Mouse (Mus musculus) cerebral cortex, adult 2 months (tissue): Measurements from ENCODE around the gene Tmeff1.

Source experiments
- WGBS: fragments of 180-500 bp; shearing (Covaris S2); methylation state at CpG from one replicate; pipeline ENCODE4 v1.1.7; 2018; 5-methylcytosine and 5-hydroxymethylcytosine counted together

The Tmeff1 gene

DNA sequence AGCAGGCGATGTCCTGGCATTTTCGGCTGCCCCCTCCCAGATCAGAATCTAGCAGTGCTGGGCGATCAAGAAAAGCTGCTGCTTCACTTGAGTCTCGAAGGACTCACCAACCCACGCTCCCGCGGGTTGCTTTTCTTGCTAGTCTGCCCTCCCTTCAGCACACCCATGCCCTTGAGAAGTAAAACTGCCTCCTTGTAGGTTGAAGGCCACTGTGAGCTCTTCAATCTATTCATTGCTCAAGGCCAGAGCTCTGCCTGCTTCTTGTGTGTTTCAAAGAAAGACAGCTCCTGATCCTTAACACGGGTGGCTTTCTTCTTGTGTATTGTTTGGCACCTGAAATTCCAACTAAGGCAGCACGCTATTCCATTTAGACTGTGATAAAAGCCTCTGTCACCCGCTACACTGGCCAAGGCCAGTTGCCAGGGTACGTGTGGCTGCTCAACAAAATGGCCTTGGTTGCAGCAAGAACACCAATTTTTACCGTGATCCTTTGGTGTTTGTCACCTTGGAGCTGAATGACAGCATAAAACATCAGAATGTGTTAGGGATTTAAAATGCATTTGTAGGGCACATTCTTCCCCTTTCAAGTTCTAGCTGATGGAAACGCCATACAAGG lies 91.7 kb downstream of the Tmeff1 start:
- WGBS: 71% methylated on average over 13 of the region's 13 CpGs

DNA sequence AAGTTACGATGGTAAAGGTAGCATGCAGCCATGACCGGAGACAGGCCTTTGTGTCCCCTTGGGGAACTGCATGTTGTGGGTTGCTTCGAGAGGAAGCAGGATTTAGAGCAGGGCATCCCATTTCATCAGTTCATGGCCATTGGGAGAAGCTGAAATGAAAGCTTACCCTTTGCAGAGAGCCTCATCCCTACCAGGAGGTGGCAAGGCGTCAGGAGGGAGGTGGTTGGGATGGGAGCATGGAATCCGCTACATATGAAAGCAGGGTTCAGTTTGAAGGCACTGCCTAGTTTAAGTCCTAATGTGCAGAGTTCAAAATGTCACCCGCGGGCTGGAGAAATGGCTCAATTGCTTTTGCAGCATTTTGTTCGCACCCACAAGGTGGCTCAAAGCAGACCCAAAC lies 92.3 kb downstream of the Tmeff1 start:
- 96% methylated on average over 8 of the region's 8 CpGs for WGBS

DNA sequence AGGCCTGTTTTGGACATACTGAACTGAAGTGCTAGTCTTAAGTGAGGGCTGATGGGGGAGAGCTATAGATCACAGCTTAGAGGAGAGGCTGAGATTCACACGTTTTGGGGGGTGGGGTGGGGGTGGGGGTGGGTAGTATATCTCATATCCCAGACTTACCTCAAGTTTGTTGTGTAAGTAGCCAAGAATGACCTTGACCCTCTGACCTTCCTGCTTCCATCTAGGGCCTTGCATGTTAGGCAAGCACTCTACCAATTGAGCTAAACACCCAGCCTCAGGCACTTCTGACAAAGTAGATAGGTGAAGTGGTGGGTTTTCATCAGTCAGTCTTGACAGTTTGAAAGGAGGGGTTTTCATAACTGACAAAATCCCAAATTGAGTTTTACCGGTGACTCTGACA lies 92.8 kb downstream of the Tmeff1 start:
- 60% methylated on average over 2 of the region's 2 CpGs for WGBS

DNA sequence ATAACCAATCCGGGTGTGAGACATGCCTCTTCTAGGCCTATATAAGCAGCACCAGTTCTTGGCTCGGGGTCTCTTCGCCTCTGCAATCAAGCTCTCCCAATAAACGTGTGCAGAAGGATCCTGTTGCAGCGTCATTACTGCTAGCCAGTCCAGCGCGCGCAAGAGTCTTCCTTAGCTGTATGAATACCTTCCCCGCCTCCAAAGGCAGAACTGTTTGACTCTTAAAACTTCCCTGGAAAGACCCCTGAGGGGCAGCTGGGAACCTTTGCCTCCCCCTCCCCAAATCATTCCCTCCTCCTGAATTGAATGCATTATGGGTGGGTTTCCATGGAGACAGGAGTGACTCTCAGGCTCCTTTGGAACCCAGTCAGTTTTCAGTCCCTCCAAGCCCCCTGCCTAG lies 93.8 kb downstream of the Tmeff1 start:
- 89% methylated on average over 9 of the region's 9 CpGs for WGBS

DNA sequence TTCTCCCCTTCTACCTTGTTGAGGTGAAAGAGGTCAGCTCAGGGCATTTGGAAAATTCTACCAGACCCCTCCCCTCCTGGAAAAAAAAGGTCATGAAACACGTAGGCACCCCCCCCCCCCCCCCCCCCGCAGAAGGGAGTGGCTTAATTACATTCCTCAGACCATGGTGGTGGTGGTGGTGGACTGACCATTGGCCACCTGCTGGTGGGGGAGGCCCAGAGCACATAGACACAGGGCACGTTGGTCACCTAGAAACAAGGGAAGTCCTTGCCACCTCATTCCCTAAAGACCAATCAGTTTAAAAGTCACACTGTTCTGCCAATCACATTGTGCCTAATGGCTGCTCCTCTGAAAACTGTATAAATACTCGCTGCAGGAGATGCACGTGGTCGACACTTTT lies 94.8 kb downstream of the Tmeff1 start:
- 56% methylated on average over 6 of the region's 6 CpGs for WGBS

DNA sequence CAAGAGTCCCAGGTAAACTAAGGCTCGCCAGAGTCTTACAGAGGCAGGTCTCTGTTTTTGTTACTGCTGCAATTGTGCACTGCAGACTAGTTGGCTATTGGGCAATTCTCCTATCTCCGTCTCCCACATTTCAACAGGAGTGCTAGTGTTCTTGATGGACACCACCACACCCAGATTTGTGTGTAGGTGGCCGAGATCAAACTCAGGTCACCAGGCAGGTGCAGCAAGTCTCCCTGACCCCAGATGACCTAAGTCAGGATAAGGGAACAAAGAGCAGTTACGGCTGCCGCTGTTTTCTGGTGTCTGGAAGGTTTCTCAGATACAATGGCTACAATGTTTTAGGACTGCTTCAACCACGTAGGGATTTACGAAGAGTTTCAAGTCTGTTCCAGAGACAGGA lies 95.2 kb downstream of the Tmeff1 start:
- 54% methylated on average over 7 of the region's 7 CpGs for WGBS

DNA sequence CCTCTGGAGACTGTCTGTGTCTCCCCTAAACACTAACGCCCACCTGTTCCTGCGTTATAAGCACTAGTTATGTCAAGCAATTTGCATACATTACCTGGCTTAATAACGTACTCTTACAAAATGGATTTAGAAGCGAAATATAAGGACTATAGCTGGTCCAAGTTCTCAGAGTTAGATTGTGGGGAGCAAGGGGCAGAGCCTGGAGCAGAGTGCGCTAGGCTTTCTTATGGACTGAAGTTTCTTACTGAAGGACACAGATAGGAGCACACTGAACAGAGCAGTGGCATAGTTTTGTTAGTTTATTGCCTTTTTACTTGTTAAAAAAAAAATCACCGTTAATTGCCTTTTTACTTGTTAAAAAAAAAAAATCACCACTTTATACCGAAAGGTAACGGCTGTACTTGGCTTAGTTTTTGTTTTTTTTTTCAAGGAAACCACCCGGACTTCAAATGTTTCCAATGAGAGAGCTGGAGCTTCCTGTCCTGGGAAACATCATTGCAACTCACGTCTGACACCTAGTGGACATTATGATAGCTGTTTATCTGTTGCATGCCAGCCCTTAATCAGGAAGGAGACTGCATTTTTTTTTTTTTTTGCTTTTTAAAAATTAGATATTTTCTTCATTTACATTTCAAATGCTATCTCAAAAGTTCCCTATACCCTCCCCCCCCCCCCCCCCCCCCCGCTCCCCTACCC lies 95.8 kb downstream of the Tmeff1 start:
- WGBS: 24% methylated on average over 10 of the region's 11 CpGs

DNA sequence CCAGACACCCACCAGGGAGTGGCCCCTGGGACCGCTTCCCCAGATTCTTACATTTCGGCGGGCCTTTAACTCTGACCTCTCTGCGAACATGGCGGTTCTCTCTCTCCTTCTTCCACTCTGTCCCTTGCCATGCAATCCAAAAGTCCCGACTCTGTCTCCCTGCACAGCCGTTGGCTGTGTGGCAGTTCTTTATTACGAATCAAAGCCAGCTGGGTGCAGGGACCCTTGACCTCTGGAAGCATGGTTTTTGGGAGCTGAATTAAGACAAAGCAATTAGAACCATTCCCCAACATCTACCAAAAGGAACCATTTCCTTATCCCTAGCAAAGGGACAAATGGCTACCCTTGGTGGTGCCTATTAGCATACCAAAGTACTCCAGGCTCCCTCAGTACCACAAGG lies 98.2 kb downstream of the Tmeff1 start:
- 58% methylated on average over 8 of the region's 8 CpGs for WGBS

DNA sequence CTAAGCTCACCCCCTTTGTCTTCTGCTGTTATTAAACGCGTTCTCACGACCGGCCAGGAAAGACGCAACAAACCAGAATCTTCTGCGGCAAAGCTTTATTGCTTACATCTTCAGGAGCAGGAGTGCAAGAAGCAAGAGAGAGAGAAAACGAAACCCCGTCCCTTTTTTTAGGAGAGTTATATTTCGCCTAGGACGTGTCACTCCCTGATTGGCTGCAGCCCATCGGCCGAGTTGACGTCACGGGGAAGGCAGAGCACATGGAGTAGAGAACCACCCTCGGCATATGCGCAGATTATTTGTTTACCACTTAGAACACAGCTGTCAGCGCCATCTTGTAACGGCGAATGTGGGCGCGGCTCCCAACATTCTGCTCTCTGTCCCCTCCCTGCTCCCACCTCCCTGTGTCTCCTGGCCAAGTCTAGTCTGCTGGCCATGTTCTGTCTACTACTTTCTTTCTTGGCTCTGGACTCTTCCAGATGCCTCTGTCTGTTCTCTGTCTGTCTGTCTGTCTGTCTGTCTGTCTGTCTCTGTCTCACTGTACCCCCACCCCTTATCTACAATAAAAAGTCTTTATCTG lies 98.7 kb downstream of the Tmeff1 start:
- 65% methylated on average over 16 of the region's 21 CpGs for WGBS

DNA sequence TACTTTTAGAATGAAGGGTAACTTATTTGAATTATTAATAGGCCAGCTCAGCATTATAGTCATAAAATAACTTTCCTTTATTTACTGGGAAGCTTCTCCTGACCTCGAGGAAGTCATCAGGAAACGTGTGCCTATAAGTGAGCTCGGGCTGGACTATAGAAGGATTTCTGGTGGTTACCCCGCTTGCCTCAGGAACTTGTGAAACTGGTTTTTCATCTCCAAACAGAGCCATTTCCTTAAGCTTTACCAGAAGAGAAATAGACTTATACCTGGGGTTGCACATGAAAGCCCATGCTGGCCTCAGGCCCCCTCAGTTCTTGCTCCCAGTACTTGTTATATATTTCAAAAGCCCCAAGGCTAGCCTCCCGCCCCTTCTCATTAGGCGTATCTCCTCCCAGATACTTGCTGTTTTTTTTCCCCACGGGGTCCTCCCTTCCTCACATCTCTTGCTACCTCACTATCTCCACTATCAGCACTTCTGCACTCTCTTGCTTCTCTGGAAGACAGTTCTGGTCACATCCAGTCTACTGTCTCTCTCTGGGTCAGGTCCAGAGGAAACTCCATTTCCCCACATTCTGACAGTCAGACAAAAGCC lies 99.7 kb downstream of the Tmeff1 start:
- WGBS: 69% methylated on average over 7 of the region's 7 CpGs

DNA sequence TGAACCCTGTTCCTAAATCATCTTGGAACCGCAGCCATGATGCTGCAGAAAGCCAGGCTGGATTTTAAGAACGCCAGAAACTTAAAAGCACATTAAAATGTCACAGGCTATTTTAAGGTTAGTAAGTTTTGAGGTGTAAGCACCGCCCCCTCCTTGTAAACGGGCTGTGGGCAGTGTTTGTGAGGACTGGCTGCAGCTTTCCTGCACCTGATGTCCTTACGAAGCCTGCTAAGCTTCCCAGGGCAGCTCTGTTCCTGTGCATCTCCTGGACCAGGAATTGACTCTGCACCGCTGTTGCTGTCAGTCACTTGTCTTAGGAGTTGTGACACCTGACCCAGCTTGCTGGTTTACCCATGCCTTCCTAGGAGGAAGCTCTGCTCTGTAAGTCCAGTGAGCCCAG lies 103.2 kb downstream of the Tmeff1 start:
- WGBS: 50% methylated on average over 6 of the region's 6 CpGs

DNA sequence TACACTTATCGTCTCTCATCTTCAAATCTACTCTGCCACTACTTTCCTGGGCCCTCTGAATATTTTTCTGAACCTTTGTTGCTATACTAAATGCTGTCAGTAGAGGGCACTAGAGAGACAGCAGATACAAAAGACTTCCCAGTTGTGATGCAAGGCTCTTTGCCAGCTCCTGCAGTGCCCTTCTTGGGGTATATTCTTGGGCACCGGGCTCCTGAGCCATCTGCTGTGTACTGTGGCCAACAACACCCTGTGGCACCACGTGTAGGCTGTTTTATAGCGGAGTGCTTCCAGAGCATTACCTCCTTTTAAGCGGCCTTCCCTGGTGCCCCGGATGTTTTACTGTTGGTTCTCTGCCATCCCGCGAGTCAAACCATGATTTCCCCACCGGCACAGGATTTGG lies 105.7 kb downstream of the Tmeff1 start:
- 27% methylated on average over 9 of the region's 9 CpGs for WGBS

DNA sequence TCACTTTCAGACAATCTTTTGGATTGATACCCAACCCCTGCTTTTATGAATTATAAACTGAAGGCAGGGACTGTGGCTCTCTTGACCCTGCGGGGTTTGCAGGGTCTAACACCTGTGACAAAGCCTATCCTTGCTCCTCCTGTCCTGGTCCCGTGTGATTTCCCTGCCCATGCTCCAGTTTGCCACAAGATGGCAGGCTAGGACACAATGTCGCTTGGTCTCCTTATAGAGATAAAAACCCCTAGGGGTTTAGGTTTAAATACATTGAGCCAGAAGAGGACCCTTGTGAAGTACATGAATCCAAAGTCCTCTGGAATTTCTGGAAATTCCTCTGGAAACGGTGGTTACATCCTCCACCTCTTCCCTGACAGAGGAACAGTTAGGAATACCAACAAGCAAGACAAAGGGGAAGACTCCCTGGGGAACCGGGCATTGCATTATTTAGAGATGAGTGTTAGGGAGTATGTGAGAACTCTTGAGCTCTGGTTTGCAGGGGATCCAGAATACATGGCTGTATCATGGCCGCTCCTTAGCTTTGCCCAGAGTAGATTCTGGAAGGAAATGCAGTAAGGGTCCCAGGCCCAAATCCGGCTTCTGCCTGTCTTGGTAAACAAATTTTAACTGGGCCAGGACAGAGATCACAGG lies 106.9 kb downstream of the Tmeff1 start:
- WGBS: 35% methylated on average over 7 of the region's 7 CpGs

DNA sequence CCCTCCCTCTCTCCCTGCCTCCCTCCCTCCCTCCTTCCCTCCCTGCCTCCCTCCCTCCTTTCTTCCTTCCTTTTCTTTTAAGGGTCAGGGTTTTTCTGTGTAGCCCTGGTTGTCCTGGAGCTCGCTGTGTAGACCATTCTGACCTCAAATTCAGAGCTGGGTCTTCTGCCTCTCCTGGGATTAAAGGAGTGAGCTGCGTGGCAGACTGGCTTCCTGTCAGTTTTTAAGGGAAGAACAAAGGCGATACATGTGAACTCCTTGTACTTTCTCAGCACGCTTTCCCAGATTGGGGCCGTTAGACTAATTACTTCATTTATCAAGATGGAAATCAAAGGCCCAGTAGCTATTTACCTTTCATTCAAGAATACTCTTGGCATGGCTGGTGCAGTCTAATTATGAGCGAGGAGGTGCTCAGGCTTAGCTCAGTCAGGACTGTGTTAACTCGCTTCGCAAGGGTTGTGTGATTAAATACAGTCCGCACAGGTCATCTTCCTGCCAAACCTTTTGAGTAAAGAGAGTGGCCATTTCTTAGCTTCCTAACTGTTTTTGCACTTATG lies 107.8 kb downstream of the Tmeff1 start:
- 64% methylated on average over 9 of the region's 9 CpGs for WGBS

DNA sequence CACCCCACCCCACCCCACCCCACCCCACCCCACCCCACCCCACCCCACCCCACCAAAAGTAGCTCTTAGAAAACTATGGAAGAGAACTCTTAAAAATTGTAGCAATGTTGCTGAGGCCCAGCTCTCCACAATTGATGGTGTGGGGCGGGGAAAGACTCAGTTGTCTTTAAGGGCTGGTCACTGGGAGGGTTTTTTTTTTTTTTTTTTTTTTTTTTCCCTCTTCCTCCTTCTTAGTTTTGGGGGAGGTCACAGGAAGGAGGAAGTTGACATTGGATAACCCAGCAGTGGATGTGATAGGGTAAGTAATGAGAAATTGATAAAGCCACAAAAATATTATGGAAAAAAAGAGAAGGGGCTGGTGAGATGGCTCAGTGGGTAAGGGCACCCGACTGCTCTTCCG lies 111.7 kb downstream of the Tmeff1 start:
- 94% methylated on average over 3 of the region's 3 CpGs for WGBS

DNA sequence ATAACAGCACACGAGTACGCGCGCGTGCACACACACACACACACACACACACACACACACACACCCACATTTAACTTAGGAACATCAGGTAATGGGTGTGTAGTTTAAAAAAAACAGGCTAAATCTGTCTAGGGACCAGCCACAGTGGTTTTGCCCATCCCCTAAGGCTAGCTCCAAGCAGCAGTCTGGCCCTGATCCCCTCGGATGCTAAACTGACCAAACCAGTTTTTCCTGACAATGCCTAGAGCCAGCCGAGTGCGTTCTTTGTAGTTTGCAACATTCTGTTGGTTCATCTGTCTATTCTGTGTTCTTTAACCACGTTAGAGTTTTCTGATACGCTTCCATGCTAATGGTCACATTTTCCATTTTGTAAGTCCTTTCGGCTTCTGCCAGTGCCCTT lies 112.3 kb downstream of the Tmeff1 start:
- 73% methylated on average over 11 of the region's 11 CpGs for WGBS
